Mouse (Mus musculus): Measurements from ENCODE around the gene Abhd12b. TPM values are rescaled to one million over a fixed set of nuclear protein-coding genes. Genes with fewer than 3 reads are reported as not detected.
"Not testable (repeated sequence)": the region's sequence is repeated elsewhere in the genome, so short reads cannot be mapped to it uniquely, and the experiment has no call there.

The Abhd12b gene
- polyA plus RNA-seq, 1 experiment = 0.40 TPM

DNA sequence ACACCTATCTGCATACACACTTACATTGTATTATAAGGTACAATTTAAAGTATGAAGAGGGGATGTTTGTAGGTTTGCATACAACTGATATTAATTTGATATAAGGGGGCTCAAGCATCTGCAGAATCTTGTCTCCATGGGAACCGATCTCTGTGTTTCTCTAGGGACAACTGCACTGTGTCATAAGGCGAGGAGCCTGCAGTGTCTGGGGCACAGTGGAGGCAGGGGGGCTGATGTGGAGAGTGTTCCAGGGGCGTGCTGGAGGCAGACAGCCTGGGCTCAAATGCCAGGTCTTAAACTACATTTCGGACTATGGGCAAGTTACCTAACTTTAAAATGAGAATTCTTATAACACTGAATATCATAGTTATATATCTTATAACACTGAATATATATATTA, 16.8 kb upstream of the Abhd12b start:
- DNase-seq (ENCODE audit: extremely low spot score in 1 of 2, low spot score in 1 of 2) = no peak

DNA sequence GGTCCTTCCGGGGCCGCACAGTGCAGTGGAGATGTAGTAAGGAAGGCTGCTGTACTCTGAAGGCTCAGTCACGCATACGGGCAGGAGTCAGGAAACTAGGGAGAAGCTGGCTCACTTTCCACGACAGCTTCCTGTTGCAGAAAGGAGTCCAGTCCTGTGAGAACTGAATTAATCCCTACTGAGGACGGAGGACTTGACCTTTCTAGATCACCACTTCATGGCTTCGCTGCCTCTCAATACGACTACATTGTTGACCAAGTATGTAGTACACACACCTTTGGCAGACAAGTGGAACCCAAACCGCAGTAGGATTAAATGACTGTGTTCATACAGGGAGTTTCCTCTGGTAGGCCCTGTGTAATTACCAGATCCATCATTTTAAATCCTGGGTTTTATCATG, 16.3 kb upstream of the Abhd12b start:
- DNase-seq (ENCODE audit: extremely low spot score in 1 of 2, low spot score in 1 of 2) = no peak

DNA sequence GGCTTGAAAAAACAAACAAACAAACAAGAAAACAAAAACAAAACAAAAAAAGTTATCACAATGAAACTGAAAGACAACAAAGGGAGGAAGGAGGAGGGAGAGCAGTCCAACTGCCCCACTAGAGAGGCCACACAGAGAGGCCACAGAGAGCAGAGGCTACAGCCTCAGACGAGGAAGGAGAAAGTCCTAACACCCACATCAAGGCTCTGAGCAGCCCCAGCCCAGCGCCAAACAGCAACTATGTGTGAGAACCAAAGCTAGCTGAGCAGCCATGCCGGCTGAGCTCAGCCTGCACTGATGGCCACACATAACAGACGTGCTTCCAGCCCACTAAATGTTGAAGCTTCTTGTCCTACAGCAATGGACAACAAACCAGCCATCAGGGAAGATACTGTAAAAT, 14.1 kb upstream of the Abhd12b start:
- DNase-seq (ENCODE audit: extremely low spot score in 1 of 2, low spot score in 1 of 2) = no peak

DNA sequence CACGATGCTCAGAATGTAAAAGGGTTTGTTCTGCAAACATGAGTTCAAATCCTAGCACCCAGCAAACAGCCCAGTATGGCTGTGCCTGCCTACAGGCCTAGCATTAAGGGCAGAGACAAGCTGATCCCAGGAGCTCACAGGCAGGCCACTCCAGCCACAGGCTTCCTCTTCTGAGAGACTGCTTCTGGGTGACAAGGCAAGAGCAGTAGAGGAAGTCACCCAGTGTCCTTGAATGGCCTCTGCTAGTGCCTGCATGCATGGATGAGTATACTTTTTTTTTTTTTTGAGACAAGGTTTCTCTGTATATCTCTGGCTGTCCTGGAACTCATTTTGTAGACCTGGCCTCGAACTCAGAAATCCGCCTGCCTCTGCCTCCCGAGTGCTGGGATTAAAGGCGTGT, 13.4 kb upstream of the Abhd12b start:
- DNase-seq (ENCODE audit: extremely low spot score in 1 of 2, low spot score in 1 of 2) = no peak

DNA sequence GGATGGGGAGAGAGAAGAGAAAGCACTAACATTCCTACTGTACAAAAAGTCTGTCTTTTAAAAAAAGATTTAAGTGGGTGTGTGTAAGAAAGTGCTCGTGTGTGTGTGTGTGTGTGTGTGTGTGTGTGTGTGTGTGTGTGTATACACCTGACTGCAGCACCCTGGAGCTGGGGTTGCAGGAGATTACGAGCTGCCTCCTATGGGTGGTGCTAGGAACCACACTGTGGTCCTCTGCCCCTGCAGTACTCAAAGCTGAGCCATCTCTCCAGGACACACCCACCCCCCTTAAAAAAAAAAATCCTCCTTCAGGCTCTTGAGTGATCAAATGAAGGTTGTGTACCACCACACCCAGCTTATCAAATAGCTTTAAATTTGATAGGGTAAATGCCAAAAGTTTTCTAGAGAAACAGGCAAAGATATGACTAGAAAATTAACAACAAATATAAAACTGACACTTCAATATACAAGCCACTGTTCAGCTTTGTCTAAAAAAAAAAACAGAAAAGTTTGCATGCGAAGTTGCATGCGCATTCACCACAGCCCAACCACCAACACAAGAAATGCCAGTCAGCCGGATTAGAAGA, 12.9 kb upstream of the Abhd12b start:
- no peak for DNase-seq (ENCODE audit: extremely low spot score in 1 of 2, low spot score in 1 of 2)

DNA sequence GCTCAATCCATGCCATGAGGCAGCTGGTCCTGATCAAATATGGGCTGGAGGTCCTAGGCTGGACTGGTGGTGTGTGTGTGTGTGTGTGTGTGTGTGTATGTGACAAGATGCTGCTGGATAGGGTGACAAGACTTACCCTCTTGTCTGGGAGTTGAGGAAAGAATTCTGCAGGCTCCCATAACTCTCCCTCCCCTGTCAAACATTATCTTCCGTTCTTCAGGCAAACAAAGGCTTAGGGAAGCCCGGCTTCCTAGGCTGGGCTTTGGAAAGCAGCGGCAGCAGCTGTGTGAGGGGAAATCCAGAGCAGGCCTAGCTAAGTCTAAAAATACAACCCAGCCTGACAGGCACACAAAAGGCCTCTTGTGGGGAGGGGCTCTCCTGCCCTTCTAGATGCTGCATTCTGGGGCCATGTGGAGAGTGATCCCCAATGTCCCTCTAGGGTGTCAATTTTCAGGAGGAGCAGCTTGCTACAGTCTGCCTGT, 9.8 kb upstream of the Abhd12b start:
- not testable (repeated sequence) for DNase-seq (ENCODE audit: extremely low spot score in 1 of 2, low spot score in 1 of 2)

DNA sequence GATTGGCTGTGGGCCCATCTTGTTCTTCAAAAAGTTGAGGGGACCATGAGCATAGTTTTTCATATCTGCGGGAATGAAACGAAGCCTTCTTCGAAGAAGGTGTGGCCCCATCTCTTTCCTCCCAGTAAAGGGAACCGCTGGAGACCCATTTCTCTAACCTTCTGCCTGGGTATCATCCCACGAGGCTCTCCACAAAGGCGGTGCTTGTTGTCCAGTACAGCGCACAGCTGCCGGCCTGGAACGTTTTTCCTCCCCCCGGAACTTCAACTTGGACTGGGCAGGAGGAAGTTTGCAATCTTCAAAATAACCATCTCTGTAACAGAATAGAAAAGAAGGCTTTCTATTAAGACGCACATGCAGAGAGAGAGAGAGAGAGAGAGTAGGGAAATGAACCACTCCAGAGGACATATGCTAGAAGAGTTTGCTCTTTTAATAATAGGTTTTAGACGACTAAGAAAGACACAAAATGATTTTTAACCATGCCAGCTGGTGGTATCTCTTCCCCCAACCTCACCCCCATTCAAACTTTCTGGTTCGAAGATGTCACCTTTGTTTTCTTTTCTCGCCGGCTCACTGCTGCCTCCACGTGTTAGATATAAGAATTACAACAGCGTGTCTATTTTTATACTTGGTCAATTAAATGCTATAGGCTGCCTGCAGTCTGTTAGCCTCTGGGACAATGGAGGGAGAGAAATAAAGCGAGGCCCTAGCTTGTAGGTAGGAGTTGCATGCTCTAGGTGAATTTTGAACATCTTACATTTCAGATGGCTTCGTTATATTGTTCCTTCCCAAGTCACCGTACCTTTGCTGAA, 9.1 kb upstream of the Abhd12b start:
- DNase-seq (ENCODE audit: extremely low spot score in 1 of 2, low spot score in 1 of 2) = peak in 1 of 2 experiments; percentile 87

DNA sequence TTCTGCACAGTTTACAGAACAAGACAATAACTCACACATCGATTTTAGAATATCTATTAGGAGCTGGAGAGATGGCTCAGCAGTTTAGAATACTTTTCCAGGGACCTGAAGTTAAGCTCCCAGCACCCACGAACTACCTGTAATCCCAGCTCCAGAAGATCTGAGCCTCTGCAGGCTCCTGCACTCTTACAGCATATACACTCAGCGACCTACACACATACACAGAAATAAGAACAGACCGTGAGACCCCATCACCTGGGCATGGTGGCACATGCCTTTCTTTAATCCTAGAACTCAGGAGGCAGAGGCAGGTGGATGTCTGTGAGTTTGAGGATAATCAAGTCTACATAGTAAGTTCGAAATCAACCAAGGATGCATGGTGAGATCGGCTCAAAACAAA, 8.4 kb upstream of the Abhd12b start:
- no peak for DNase-seq (ENCODE audit: extremely low spot score in 1 of 2, low spot score in 1 of 2)

DNA sequence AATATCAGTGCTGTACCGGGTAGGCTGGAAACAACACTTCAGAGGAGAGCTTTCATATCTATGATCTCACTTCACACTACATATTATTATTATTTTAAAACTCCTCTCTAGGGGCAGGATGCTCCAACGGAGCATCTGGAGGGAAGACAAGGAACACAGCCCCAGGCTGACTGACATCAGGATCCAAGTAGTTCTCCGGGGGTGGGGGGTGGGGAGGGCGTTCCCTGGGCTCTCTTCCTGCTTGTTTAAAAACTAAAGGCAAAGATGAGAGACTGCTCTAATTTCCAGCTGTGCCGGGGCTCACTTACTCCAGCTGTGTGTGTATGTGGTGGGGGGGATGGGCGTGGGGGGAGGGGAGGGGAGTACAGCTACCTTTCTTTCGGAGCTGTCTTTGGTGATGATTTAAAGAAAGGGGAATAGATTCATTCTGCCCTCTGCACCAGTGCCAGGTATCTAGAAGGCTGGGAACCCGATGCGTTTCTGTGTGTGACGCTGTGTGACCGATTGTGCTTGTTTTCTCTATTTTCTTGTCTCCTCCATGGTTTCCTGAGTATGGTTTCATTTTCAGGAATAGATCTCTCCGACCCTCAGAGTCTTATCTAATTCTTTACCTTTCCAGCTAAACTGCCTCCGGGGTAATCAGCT, 5.8 kb upstream of the Abhd12b start:
- DNase-seq (ENCODE audit: extremely low spot score in 1 of 2, low spot score in 1 of 2) = no peak

DNA sequence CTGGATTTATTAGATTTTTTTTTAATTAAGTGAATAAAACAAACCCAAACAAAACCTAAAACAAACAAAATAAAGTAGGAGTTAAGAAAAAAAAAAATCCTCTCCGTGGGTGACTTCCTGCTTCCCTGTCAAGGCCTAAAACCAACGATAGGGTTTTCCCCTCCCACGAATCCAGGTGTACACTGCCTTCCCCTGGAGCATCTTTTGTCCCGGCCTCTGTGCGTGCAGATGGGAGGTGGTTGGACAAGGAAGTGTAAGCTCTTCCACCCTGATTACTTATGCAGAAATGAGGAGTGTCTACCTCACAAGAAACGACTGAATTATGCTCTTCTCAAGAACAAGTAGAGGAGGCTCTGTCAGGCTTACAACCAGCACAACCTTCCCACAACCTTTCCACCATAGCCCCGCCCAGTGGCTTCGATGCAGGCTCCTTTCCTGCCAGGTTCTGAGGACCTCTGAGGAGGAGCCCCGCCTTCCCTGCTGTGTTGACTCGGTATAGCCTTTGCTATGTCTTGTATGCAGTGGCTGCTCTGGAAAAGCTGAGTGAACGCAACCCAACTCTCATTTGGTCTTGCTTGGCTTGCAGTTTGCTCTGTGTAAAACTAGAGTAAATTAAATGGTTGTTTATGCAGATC, 5.2 kb upstream of the Abhd12b start:
- DNase-seq (ENCODE audit: extremely low spot score in 1 of 2, low spot score in 1 of 2) = no peak

DNA sequence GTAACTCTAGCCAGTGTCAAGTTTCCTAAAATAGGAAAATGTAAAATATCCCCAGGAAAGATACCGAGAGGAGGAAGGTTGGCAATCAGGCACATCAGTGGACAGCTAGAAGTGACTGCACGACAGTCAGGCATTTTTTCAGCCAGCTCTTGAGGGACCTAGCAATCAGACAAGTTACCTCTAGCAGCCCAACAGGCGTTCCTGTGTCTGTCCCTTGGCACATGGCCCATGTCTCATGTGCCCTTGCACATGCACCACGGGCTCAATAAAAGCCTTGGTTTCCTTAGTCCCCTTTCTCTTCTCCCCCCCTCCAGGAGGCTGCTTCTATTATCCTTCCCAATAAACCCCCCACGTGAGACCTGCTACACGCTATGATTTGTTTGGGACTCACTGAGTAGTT, 2.3 kb downstream of the Abhd12b start:
- no peak for DNase-seq (ENCODE audit: extremely low spot score in 1 of 2, low spot score in 1 of 2)

DNA sequence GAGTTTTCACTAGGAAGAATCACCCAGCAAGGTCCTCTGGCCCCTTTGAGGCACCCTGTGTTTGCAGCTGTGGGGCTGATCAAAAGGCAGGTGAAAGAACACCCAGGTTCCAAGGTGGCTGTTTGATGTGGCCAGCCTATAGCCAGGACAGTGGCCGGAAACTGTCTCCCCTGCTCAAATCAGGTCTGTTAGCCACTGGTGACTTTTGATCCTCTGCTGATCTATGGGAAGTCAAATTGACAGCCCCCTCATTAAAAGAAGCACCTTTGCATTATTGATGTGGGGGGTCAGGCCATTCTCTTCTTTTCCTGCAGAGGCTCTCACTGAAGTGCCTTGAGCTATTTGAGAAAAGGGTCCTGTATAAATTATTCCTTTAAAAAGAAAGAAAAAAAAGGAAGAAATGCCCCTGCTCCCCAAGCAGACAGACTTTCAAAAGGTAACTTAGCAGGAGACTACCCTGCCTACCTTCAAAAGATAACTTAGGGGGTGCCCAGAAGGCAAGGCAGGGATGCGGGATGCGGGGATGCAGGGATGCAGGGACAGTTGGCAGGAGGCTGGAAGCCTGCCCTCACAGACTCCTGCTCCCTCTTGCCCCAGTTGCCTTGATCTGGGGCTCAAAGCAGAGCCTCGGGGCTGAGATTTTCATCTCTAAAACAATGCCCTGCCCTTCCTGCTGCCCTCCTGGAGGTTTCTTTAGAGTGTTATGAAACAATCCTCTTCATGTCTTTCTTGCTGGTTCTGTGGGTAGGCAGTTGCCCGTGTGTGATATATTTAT, 3.5 kb downstream of the Abhd12b start:
- DNase-seq (ENCODE audit: extremely low spot score in 1 of 2, low spot score in 1 of 2) = no peak

DNA sequence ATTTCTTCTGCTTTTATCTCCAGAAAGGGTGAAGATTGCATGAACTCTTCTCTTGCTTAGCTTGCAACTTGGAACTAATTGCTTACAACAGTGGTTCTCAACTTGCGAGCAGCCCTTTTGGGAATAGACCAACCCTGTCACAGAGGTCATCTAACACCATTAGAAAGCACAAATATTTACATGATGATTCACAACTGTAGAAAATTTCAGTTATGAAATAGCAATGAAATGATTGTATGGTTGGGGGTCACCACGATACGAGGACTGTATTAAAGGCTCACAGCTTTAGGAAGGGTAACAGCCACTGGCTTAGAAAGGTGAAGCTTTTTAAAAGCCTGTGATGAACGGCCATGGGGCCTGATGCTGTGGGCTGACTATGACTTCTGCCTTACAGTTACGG, 7.1 kb downstream of the Abhd12b start:
- DNase-seq (ENCODE audit: extremely low spot score in 1 of 2, low spot score in 1 of 2) = no peak

DNA sequence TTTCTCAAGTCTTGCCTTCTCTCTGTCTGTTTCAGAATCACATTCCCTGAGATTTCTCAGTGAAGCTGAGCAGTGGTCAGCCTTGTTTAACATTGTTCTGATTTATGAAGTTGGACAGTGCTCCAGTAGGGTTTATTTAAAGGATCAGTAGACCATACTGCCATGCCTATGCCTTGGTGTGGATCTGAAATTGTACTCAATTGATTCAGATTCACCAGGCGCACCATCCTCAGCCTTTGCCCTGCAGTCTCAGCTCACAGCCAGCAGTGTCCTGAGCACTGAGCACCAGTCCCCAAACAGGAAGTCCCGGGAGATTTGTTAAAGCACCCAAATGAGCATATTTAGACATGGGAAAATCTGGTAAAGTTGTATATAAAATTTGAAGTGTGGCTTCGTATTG, 10.8 kb downstream of the Abhd12b start:
- DNase-seq (ENCODE audit: extremely low spot score in 1 of 2, low spot score in 1 of 2) = no peak

DNA sequence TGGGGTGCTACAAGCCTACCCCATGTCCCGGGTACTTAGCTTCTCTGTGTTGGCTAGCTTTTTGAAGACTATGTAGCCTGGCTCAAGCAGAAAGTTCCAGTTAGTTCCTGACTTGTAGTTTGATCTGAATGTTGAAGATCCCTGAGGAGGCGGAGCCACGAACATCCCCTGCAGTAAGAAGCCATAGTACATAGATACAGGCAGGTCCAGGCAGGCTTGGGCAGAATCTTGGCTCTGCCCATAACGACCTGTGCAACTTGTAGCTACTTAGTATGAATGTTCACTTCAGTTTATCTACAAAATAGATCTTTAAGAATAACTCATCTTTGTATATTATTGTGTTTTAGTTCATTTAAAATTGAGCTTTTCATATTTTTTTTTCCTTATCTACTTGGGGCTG, 14.0 kb downstream of the Abhd12b start:
- DNase-seq (ENCODE audit: extremely low spot score in 1 of 2, low spot score in 1 of 2) = no peak

DNA sequence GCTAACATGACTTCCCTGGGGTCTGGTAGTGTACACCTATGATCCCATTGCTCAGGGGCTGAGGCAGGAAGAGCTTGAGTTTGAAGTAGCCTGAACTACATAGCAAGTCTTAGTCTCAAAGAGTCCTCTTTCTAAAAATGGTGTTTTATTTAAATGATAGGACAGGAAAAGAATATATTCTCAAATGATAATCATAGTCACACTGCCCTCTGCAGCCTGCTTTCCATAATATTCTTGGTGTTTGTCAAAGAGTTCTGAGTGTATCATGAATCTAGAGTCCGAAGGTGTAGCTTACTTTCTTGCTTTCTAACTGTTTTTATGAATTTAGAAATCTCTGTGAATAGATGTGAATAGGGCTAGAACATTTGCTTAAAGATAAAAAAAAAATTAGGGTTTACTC, 16.0 kb downstream of the Abhd12b start:
- DNase-seq (ENCODE audit: extremely low spot score in 1 of 2, low spot score in 1 of 2) = peak in 1 of 2 experiments; percentile 45

DNA sequence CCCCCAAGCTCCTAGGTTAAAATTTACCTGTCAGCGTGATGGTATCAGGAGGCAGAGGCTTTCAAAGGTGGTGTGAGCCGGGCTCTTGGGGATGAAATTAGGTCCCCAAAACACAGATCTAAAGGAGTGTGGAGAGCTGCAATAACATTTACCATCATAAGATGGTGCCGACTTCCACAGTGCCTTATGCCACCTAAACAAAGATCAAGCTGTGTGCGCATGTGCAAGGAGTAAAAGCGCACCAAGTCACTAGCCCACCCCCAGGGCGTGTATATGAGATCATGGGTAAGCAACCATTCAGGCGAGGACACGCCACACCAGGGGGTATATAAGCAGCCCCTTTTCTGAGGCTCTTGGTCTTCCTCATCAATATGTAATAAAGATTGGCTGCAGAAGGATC, 29.6 kb downstream of the Abhd12b start:
- DNase-seq (ENCODE audit: extremely low spot score in 1 of 2, low spot score in 1 of 2) = not testable (repeated sequence)

DNA sequence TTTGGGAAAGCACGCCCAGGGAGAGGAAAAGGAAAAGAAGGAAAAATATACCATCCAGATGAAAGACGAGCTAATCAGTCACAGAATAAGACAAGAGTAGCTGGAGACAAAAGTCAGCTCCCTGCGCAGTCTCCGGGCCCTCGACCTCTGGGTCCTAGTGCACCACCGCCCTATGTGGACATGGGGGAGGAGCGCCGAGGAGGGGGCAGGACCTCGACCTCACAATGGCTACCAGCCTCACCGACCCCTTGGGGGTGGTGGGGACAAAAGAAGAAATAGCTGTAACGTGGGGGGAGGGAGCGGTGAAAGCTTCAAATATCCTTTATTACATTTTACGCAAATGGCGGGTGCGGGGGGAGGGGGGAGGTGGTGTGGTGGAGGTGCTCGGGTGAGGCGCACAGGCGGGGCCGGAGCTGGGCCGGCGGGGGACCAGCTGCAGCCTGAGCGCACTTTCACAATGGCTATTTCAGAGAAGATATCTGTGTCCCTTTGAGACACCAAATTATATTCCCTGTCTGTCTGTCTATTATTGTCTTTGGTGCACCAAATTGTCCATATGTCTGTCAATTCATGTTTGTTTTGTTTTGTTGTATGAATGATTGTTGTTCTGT, 30.3 kb downstream of the Abhd12b start:
- no peak for DNase-seq (ENCODE audit: extremely low spot score in 1 of 2, low spot score in 1 of 2)

DNA sequence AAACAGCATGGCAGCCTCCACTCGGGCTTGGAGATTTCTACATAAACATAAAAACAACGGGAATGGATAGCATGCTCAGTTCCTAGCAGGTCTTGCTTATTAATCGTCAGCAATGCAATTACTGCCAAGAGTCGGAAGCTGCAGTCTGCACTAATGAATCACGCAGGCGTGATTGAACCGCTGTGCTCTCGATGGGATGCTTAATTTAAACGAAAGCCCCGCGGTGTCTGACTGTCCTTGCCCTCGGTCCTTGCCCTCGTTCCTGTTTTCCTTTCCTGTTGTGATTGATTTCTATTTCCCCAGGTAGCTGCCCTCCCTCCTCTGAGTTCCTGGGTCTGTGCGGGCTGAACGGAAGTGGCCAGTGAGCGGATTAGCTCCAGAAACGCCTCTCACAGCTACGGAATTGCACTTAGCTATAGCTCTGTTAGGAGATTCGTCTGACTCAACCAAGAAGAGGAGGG, 38.4 kb downstream of the Abhd12b start:
- peak in 1 of 2 experiments; percentile 41 for DNase-seq (ENCODE audit: extremely low spot score in 1 of 2, low spot score in 1 of 2)

DNA sequence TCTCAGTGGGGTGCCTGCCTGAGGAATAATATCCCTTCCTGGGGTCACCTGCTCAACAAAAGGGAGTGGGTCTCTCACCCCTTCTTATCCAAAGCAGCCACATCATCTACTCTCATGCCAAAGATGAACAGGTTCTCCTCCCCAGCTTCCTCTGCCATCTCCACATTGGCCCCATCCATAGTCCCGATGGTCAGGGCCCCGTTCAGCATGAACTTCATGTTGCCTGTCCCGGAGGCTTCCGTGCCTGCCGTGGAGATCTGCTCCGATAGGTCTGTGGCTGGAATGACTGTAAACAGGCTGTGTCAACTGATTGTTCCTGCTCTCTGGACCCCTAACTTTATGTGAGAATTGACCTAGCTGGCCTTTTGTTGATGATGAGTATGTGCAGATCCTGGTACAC, 41.5 kb downstream of the Abhd12b start:
- no peak for DNase-seq (ENCODE audit: extremely low spot score in 1 of 2, low spot score in 1 of 2)

Data from frontal cortex, adult 2 months (tissue).